Comparison of ENCODE assay signal across 8 mouse cellular contexts in the genomic region with DNA sequence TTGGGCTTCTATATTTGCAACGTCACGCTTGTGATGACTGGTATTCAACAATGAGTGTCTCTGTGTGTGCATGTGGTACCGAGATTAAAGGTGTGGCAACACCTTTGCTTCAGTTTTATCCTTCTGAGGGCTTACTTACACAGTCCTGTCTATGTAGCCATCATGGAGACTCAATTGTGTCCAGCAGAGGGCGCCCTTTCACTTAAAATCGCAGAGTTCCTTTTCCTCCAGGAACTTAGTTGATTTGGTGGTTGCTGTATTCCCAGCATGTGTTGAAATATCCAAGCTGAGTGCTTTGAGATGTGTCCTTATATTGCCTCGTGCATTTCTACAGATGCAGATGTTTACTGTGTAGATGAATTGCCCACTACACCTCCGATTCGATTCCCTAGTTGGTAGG. TPM values are rescaled to one million over a fixed set of nuclear protein-coding genes. Genes with fewer than 3 reads are reported as not detected.
DNase-seq lines count a peak whose midpoint lies in the region; ATAC-seq and TF ChIP-seq lines count a peak whose summit lies in the region.

No protein-coding gene starts in this region.

- 23% methylated on average over 8 of the region's 8 CpGs for WGBS in forebrain, embryonic 16.5 days
- 11% methylated on average over 8 of the region's 8 CpGs for WGBS in lung, adult 2 months

- no peak overlapping the region for H3K4me2 ChIP-seq in forebrain, embryonic 16.5 days (ENCODE audit: low read length)

- no peak overlapping the region for H3K27ac ChIP-seq in forebrain, embryonic 16.5 days (ENCODE audit: low read length)
- H3K27ac ChIP-seq in layer of hippocampus, adult 2 months = no peak overlapping the region

- no peaks in the 10 kb centered on the region for H3K9me3 ChIP-seq in G1E (replicated peaks)
- H3K9me3 ChIP-seq in forebrain, embryonic 16.5 days (ENCODE audit: control insufficient read depth, low read length) = no peaks in the 10 kb centered on the region

- no peak overlapping the region for H3K9ac ChIP-seq in forebrain, embryonic 16.5 days (replicated peaks; ENCODE audit: low read depth, low read length)

- H3K36me3 ChIP-seq in G1E (replicated peaks) = peaks cover 25% of the 10 kb centered on the region
- H3K36me3 ChIP-seq in forebrain, embryonic 16.5 days (ENCODE audit: control insufficient read depth, insufficient read depth) = no peaks in the 10 kb centered on the region

- peak; percentile 44 for DNase-seq in G1E (ENCODE audit: low spot score)
- peak; percentile 79 for DNase-seq in cerebellum, adult 11-12 months
- peak; percentile 95 for DNase-seq in heart, postnatal 4 days
- peak; percentile 89 to 92 for DNase-seq in layer of hippocampus, adult 2 months (ENCODE audit: low spot score in 2 of 2)
- DNase-seq in lung, adult 2 months = peak; percentile 91
- DNase-seq in ovary, postnatal 14 days (ENCODE audit: low spot score) = peak; percentile 87
- peak; percentile 87 for DNase-seq in thymus, postnatal 14 days

- no peak overlapping the region for H3K4me3 ChIP-seq in G1E (ENCODE audit: low read depth, low read length)
- H3K4me3 ChIP-seq in forebrain, embryonic 16.5 days (replicated peaks; ENCODE audit: low read length) = no peak overlapping the region
- H3K4me3 ChIP-seq in layer of hippocampus, adult 2 months = no peak overlapping the region
- no peak overlapping the region for H3K4me3 ChIP-seq in lung, adult 2 months (replicated peaks; ENCODE audit: extremely low read depth, low read depth, low read length)

- H3K4me1 ChIP-seq in G1E (ENCODE audit: insufficient read depth, low read depth, low read length) = peaks cover 53% of the 10 kb centered on the region
- peaks cover 28% of the 10 kb centered on the region for H3K4me1 ChIP-seq in forebrain, embryonic 16.5 days (replicated peaks; ENCODE audit: control insufficient read depth, insufficient read depth, low read length)
- peaks cover 12% of the 10 kb centered on the region for H3K4me1 ChIP-seq in lung, adult 2 months (ENCODE audit: control insufficient read depth, insufficient read depth, low read length)

- TF ChIP-seq CTCF in G1E (IDR thresholded peaks at IDR 0.05; ENCODE audit: low read depth, low read length) = peak; percentile 57
- peak; percentile 96 for TF ChIP-seq CTCF in layer of hippocampus, adult 2 months (conservative IDR thresholded peaks at IDR 0.05)
- TF ChIP-seq CTCF in lung, adult 2 months (IDR thresholded peaks at IDR 0.05; ENCODE audit: insufficient read depth, low read length) = peak; percentile 28; the same call in 1 of the 2 replicates

- H3K27me3 ChIP-seq in G1E (ENCODE audit: insufficient read depth, low read length) = no peaks in the 10 kb centered on the region
- H3K27me3 ChIP-seq in forebrain, embryonic 16.5 days (replicated peaks; ENCODE audit: control insufficient read depth, insufficient read depth, low read length) = no peaks in the 10 kb centered on the region

- no peak for TF ChIP-seq POLR2A in lung, adult 2 months (IDR thresholded peaks at IDR 0.05; ENCODE audit: borderline replicate concordance, extremely low read depth, low read depth, low read length)

- peak; percentile 41; the same call in 1 of the 2 replicates for ATAC-seq in G1E (ENCODE audit: extremely low read depth, insufficient number of reproducible peaks, low FRiP score, poor library complexity, severe bottlenecking)
- ATAC-seq in forebrain, embryonic 16.5 days = peak; percentile 85

RNA-seq across cellular contexts. Expression of a gene that starts 4.1 kb away (rescaled TPM):
- total RNA-seq in G1E (2014; fragmentation: Nextera tagmentation) = 57.7 and 68.7 TPM in 2 replicates
- 82.9 and 93.0 TPM in 2 replicates for total RNA-seq in G1E (2017)
- 18.9 and 21.3 TPM in 2 replicates for polyA plus RNA-seq in G1E (2012)
- 86.4 and 104 TPM in 2 replicates for polyA plus RNA-seq in forebrain, embryonic 16.5 days (2015; fragmentation: Nextera tagmentation; extraction: Ambion mirVana)
- total RNA-seq in heart, postnatal 4 days (2021) = 10 to 100 TPM; 24.0 to 29.8 TPM
- total RNA-seq in layer of hippocampus, adult 2 months (2021) = 10 to 100 TPM; 14.9 to 18.1 TPM
- polyA plus RNA-seq in lung, adult 2 months (2012; rRNA removed) = 6.8 and 12.5 TPM in 2 replicates

Comparison
In these comparisons a context has a peak if more than half of its experiments do, and no peak if none do; other contexts are left out.
1. DNase-seq: peak in every context shown above with its lines; median percentile 95 in heart, postnatal 4 days; 91 in lung, adult 2 months; 90 in layer of hippocampus, adult 2 months; 87 in ovary, postnatal 14 days; 87 in thymus, postnatal 14 days; 79 in cerebellum, adult 11-12 months; 44 in G1E.
2. CTCF ChIP-seq: peak in every context shown above with its lines; median percentile 96 in layer of hippocampus, adult 2 months; 57 in G1E; 28 in lung, adult 2 months.